Mouse (Mus musculus) kidney, postnatal 10 days (tissue): Measurements from ENCODE around the gene Atf5.
A peak's percentile ranks its signal among the peaks of the same experiment; 100 is the strongest.

Experiments
- DNase-seq: peaks from one replicate; pipeline ENCODE4 v3.0.0; 2021; ENCODE audit warnings: mixed read lengths

The Atf5 gene

DNA sequence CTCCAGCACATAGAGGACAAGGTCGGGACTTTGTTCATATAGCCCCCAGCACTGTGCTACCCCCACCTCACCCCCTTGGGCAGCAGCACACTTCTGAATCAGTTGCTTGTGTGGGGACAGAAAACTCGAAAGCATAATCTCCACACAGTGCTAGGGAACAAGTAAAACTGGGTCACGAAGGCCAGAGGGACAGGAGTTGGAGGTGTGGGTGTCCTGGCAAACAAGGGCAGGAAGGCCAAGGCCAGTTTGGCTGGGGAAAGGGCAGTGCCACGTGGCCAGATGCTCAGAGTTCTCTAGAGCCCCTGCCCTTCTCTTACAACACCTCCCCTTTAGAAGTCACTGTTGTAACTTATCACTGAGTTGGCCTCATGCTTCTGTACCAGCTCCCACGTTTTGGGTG, 3.4 kb upstream of the Atf5 start:
- peak; percentile 10 for DNase-seq

DNA sequence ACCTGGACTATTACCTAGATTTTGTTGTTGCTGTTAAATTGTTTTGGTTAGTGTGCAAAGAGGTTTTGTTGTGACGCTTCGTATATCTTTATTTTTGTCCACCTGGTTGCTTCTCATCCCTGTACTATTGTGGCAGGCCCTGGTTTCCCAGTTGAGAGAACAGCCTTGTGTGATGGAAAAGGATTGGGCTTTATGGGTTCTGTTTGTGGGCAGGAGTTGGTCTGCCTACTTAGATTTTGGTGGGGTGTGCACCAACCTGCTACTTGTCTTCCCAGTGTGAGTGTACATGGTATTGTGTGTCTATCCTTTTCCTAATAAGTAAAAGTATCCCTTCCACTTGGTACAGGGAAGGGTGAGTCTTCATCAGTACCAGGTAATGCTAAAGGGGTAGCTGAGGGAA, 2.9 kb upstream of the Atf5 start:
- DNase-seq = no peak

DNA sequence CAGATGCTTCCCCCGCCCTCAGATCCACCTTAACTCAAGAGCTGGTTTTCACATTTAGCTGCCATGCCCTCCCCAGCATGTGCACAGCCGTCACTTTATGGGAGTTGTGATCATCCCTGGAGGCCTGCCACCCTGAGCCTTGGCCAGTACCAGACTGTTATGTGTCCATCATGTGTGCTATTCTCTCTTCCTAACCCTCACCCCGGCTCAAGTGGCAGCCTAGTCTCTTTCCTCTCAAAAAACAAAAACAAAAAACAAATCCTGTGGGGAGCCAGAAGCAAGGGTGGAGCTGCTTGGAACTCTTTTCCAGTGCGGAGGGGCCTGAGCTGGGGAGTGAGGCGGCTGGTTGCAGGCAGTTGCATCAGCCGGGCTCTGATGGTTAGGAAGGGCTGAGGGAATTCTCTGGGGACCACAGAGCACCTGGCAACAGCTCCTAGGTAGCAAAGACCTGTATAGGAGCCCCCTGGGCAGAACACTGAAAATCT, 2.3 kb upstream of the Atf5 start:
- peak; percentile 61 for DNase-seq

DNA sequence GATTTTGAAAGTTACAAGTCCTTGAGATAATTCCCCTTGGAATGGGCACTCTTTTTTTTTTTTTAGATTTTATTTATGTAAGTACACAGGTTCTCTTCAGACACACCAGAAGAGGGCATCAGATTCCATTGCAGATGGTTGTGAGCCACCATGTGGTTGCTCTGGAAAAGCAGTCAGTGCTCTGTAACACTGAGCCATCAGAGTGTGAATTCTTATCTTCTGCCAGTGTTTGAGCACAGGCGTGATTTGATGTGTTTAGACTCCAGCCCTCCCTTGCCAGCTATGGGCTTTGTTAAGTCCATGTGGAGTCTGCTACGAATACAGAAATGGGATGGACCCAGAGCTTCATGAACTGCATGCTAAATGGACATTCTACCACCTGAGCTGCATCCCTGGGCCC, 1.7 kb upstream of the Atf5 start:
- peak; percentile 4 for DNase-seq

DNA sequence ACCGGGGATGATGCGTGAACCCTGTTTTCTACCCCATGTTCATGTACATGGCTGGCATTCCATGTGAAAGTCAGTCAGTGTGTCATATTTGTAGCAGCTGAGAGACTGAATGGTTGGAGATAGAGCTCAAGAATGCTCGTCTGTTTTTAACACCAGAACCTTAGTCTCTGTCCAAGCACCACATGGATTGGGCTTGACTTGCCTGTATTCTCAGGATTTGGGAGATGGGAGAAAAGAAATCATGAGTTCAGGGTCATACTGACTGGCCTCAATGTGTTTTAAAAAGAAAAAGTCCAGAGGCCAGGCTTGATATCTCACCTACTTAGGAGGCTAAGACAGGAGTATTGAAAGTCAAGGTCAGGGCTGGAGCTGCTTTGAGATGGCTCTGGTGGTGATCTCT, 983 bp upstream of the Atf5 start:
- no peak for DNase-seq

DNA sequence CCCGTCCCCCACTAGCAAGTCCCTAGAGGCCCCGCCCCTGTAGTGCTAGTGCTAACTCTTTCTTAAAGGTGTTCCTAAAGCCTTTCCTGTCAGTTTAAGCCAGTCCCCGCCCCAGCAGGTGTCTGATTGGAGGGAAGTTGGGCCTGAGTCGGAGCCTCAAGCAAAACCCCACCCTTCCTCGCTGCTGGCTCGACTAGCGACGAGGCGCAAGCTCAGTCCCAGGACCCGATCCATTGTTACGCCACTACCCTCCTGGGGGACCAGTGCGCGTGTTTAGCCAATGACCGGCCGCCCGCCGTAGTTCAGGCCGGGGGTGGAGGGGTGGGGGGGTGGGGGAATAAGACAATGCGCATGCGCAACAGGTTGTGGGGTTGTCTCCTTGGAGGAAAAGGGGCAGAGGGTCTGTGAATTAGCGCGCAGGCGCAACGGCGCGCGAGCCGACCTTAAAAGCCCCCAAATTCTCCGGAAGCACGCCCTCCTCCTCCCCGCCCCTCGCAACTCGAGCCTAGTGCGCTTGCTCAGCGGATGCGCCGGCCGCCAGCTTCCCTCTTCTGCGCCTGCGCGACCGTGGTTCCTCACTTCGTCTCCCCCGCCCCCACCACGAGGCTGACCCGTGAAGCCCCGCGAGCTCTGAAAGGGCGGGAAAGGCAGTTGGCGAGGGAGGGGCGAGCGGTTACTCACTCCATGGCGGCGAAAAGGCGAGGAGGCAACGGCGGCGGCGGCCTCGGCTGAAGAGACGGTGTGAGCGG, 563 bp downstream of the Atf5 start, which contains the start of the genes Nup62 and Il4i1:
TSS of gene Nup62 (plus strand) at position 368 of the 749 bp plus-strand sequence.
TSS of gene Il4i1 (plus strand) at position 667 of the 749 bp plus-strand sequence.
- DNase-seq = peak; percentile 100

DNA sequence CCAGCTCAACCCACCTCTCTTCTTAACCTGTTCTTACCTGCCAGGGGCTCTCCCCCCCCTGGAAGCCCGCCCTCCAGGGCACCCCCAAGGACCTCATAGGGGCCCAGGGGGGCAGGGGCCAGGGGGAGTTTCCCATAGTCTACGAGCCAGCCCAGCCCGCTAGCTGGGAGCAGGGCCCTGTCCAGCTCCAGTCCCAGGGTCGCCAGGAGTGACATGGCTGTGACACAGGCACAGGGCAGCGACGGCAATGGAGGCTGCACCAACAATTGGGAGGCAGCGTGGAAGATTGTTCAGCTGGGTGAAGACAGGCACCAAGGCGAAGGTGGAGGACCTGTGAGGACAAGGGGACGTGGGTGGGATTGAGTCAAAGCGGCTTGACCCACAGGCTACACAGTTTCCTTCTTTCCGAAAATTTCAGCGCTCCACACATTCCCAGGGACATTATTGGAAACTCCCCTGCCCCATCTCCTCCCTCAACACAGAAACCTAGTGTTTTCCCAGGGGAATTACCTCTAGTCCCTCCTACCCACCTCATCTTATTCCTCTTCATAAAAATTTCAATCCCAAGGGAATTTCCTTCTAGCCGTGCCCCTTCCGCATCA, 1.4 kb downstream of the Atf5 start:
- peak; percentile 45 for DNase-seq

DNA sequence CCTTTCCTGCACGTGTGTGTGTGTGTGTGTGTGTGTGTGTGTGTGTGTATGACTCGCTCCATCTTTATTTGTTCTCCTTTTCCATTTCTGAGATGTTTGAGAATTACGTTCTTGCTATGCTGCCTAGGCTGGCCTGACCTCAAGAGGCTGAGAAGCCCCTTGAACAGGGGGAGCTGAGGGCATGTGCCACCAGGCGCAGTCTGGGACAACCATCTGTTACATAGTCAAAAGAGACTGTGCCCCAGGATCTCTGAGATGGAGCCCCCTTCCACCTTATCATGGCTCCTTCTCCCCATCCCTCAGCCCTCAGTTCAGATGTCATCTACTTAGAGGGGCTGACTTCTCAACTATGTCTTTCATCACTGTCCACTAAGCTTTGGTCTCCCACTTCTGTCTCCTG, 2.0 kb downstream of the Atf5 start:
- peak; percentile 5 for DNase-seq

DNA sequence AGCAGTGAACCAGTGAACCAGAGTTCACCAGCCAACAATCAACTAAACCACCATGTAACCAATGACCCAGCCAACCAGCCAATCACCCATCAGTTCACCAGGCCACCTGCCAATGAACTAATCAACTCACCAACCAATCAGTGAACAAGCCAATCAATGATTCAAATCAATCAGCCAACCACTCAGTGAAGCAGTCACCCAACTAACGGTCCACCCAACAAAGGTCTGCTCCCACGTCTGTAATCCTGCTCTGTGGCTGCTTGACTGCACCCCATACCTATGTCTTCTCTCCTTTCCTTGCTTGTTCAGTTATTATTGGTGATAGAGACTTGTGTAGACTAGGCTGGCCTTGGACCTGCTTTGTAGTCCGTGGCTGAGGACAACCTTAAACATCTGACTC, 2.5 kb downstream of the Atf5 start:
- DNase-seq = peak; percentile 2

DNA sequence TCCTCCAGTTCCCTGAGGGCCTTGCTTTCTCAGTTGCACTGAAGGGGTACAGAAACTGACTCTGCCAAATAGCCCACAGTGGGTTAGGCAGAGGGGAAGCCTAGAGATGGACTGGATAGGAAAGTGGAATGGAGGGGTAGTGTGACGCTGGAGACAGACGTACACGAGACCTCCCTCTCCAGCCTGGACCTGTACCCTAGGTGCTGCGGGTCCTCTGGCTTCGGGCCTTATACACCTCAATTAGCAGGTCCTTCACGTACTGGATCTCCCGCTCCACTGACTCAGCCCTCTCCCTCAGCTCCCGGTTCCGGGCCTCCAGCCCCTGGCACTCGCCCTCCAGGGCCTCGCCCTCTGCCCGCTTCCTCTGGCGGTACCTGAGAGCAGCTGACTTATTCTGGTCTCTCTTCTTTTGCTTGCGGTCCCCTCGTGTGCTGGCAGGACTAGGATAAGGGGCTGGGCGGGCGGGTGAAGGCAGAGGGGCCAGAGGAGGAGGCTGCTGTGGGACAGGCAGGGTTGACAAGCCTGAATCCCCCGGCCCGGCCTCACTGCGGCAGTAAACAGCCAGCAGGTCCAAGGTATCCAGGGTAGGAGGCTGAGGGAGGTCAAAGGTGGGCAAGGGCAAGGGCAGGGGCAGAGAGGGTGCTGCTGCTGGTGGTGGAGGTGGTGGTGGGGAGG, 3.7 kb downstream of the Atf5 start:
- peak; percentile 8 for DNase-seq

DNA sequence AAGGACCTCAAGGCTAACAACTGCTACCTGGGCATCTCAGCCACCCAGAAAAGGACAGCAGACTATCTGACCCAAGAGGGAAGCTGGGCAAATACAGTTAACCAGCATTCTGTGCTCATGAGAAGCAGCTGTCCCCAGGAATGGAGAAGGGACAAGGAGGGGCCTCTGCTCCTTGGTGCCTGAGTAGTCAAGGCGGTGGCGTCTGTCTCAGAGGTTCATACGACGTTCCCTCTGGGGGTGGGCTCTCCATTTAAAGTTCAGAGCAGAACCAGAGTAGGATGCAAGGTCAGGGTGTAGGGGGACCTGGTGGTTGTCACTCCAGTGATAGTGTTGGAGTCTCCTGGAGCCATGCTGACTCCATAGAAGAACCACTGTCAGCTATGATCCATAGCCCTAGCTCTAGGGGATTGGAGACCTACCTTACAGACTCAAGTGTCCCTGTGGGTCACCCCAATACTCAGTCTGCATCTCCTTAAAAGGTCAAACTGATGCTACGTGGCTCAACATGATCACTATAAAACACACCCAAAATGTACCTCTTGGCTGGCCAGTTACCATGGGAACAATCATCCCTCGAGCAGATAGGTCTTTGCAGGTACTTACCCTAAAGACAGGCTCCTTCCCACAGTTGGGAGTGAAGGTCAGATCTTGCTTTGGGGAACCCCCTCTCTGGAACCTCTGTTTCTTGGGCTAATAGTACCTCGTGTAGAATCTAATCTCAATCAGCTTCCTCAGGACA, 5.5 kb downstream of the Atf5 start:
- DNase-seq = peak; percentile 3

DNA sequence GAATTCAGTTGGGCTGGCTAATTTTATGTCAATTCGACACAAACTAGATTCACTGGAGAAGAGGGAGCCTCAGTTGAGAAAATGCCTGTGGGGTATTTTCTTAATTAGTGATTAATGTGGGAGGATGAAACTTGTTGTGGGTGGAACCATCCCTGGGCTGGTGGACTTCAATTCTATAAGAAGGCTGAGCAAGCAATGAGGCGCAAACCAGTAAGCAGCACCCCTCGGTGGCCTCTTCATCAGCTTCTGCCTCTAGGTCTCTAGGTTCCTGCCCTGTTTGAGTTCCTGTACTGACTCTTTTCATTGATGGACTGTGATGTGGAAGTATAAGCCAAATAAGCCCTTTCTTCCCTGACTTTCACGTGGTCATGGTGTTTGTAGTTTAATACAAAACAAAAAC, 6.1 kb downstream of the Atf5 start:
- DNase-seq = peak; percentile 2

DNA sequence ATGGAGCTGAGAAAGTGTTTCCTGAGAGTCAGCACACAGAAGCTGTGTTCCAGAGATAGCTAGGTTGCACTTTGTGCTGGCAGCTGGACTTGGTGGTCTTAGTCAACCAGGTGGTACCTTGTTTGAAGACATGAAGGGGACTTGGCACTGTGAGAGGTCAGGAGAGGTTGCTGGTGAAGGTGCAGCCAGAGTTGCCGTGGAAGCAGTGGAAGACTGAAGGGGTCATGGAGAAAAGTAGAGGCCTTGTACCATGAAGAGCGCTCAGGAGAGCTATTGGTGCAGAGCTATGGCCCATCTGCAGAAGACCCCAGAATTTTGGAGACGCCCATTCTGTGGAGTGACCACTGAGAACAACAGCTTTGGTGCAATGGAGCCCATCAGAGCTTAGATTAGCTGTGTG, 7.0 kb downstream of the Atf5 start:
- peak; percentile 2 for DNase-seq

DNA sequence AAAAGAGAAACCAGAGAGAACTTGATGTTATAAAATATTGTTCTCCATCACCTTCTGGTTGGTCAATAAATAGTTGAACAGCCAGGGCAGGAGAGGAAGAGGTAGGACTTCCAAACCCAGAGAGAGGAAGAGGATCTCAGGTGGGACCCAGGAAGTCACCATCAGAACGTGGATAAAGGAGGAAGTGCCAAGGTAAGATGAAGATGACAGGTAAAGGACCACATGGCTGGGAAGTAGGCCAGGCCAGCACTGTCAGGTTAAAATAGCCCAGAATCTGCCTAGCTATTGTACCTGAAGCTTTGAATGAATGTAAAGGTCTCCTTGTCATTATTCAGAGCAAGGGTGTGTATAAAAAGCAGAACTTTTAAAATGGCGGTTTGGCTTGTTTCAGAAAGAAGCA, 7.5 kb downstream of the Atf5 start:
- DNase-seq = no peak

DNA sequence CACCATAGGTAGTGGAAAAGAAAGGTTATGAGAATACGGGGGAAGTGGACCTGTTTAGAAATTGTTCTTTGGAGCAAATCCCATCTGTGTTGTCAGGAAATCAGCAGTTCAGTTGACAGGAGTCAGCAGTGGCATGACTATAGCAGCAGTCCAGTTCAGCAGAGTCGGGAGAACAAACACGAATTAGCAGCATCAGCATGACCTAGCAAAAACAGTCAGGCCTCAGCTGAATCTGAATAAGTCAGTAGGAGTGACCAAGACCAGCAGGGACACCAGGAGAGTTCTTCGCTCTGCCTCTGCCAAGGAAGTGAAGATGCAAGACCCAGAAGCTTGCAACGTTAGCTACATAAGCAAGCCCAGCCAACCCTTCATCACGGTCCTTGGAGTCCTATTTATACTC, 23.7 kb downstream of the Atf5 start:
- peak; percentile 1 for DNase-seq

DNA sequence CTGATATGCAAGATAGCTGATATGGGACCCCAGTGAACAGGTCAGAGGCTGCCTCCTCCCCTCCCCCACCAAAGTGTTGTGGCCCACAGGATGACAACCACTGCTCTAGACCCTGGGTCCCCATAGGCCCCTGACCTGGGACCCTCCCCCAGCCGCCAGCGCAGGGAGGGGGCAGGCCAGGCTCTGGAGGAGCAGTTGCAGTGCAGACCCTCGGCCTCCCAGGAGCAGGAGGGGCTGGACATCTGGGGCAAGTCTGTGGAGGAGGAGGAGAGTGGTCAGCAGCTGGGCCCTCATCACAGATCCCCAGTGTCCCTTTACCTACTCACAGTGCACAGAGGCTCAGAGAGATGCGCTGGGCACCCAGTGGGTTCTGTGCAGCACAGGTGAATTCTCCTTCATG, 26.4 kb downstream of the Atf5 start:
- DNase-seq = peak; percentile 3

DNA sequence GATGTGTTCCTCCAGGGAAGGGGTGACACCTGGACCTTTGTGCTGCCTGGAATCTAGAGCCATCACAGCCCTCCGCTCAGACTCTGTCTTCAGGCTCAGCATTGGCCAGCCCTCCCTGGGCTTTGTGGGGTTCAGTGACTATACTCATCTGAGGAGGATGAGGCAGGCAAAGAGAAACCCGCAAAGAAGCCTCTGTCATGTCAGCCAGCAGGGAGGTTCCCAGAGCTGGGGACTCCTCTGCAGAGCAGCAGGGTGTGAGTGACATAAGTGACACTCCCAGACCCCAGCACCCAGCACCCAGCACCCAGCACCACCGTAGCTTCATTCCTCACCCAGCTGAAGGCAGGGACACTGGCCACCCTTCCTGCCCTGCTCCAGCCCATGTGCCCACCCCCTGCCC, 26.9 kb downstream of the Atf5 start:
- peak; percentile 1 for DNase-seq

DNA sequence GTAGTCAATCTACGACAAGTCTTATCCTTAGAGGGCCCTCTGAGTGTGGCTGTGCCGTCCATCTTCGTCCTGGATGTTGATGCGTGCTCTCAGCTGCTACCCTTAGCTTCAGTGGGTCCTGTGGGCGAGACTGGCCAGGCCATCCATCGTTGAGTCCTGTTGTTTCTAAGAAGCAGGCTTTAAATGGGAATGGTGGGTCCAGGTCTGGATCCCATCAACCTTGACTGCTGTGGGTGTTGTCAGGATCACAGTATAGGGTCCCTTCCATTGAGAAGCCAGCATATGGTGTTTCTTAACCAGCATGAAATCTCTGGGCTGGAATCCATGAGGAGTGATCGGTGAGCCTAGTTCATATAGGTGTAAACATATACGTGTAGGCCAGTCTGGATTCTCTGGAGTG, 36.4 kb downstream of the Atf5 start:
- DNase-seq = no peak

DNA sequence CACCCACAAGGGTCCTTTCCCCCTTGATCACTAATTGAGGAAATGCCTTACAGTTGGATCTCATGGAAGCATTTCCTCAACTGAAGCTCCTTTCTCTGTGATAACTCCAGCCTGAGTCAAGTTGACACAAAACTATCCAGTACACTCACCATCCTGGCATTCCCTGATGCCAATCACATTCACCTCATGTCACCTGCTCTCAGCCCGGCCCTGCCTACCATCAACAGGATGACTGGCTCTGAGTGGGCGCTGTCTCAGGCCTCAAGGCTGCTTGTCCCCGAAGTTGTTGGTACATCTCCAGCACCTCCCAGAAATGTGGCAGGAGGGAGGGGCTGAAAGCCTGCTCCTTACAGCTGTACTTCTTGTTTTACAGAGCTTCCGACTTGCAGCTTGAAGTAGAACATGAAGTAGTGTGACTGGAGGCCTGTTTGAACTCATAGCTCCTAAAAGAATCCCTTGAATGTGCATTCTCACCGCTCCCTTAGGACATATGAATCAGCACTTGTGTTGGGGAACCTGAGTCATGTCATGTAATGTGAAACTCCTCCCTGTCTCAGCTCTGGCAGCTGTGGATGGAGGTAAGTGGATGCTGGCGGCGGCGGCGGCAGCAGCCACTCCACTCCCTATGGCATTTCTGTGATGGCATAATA, 39.5 kb downstream of the Atf5 start:
- DNase-seq = no peak

DNA sequence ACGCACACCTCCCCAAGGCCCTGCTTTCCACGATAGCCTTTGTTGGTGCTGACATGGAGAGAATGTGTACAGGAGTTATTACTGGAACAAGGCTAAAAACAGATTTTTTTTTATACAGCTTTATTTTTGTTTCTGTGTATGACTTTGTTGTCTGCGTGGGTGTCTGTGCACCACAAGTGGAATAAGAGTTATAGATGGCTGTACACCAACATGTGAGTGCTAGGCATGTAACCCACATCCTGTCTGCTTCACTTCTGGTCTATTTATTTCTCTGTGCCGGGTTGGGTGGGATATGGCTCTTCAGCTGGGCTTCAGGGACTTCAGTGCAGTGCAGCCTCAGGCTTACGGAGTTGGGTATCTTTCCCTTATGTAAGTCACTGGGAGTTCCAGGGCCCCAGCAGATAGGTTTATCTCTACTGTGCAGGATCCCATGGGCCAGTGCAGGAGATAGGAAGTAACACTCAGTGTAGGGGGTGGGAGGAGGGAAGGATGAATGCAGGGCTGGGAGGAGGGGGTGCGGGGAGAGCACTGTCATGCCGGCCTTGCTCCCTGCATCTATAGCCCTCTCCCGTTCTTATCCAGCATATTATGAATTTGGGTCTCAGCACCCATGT, 43.8 kb downstream of the Atf5 start:
- DNase-seq = no peak

DNA sequence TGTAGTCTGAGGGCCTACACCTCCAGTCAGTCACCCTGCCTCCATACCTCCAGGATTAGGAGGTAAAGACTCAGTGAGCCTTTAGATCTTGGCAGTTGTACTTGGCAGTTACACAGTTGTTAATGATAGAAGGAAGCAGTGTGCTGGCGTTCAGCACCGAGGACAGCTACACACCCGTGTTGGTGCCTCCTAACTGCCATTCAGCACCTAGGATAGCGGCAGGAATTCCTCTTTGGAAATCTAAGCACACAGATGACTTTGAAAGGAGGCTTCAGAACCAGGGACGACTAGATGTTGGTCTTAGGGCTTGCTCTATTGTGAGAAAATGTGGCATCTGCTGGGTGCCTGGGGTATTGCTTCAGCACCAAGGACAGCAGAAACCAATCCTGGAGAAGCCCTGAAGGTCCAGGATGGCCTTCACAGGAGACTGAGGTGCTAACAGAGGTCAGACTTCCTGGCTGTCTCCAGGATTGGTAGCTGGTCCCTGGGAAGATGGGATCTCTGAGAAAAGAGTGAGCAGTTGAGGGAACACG, 46.3 kb downstream of the Atf5 start:
- DNase-seq = peak; percentile 92

DNA sequence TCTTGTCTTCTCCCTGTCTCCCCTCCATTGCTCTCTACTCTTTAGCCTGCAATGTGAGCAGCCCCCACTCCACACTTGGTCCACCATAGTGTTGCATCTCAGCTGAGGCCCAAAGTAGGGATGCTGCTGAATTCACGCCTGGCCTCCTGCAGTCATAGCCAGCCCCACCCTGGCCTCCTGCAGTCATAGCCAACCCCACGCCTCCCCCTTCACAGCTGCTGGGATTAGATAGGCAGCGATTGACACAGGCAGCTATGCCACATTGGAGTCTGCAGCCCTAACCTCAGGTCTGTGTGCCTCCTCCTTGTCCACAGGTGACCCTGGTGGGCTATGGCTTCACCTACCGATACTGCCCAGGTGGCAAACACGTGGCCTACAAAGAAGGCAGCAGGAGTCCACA, 48.3 kb downstream of the Atf5 start:
- no peak for DNase-seq
